Mouse (Mus musculus) left cerebral cortex, postnatal 14 days (tissue): ENCODE data around the gene Mmp15. TPM values are rescaled to one million over a fixed set of nuclear protein-coding genes. Genes with fewer than 3 reads are reported as not detected.

Source experiments
- DNase-seq, 2 experiments: peaks; one replicate each; pipeline ENCODE4 v3.0.0; 2021 to 2022; ENCODE audit warnings: low spot score in 2 of 2, mixed read lengths in 1 of 2
- intact Hi-C: fragments of 180-260 bp; cut with DNase I; formaldehyde crosslinking; loops from one replicate; pipeline ENCODE4 v1.15.1; 2025
- long read RNA-seq, 2 experiments: library from polyadenylated mRNA; stranded (forward); transcript quantifications; one replicate each; pipeline ENCODE4 v2.0.0; 2021
- total RNA-seq, 2 experiments: library from RNA; stranded (reverse); gene quantifications; 2 replicates each; pipeline ENCODE4 v1.2.3; 2021

The Mmp15 gene
- 10 to 100 TPM; 23.7 to 27.4 TPM for total RNA-seq
- long read RNA-seq, experiment 1, full-length matches to known transcripts = 14 of 50 reads
- long read RNA-seq, experiment 1, partial matches to known transcripts = 36 of 50 reads
- long read RNA-seq, experiment 1, other reads (novel, unspliced or antisense) = 0 of 50 reads
- long read RNA-seq, experiment 2, full-length matches to known transcripts = 10 of 32 reads
- long read RNA-seq, experiment 2, partial matches to known transcripts = 22 of 32 reads
- long read RNA-seq, experiment 2, other reads (novel, unspliced or antisense) = 0 of 32 reads

GRCm38 (mm10) chr8:95352151-95352870 is at the start of gene Mmp15:
Gene Mmp15 (plus strand): TSS chr8:95352268.
- intact Hi-C loops = loop anchor here (2.0 to 5.0 kb wide), 2 partner anchors 82 to 135 kb away; partner anchors contain the start of gene Cfap20
- DNase-seq = peak; percentile 49 to 67

GRCm38 (mm10) chr8:95302410-95302809 is 49.7 kb upstream of the Mmp15 start:
- intact Hi-C loops = loop anchor here (1.0 kb wide), 1 partner anchor 48 kb away; no protein-coding TSS in a partner anchor
- no peak for DNase-seq

GRCm38 (mm10) chr8:95305526-95305925 is 46.5 kb upstream of the Mmp15 start:
- intact Hi-C loops = no loop called here
- no peak for DNase-seq

- intact Hi-C loops = no loop called here
- DNase-seq = no peak
Measured at GRCm38 (mm10) chr8:95306431-95306830, 45.6 kb upstream of the Mmp15 start, which contains the start of gene Cngb1. Gene Cngb1 (minus strand): TSS chr8:95306585.

GRCm38 (mm10) chr8:95310342-95310970 is 41.6 kb upstream of the Mmp15 start, which contains the start of gene Tepp:
Gene Tepp (plus strand): TSS chr8:95310566.
- intact Hi-C loops = no loop called here
- DNase-seq = no peak

- intact Hi-C loops = no loop called here
- no peak for DNase-seq
Measured at GRCm38 (mm10) chr8:95312836-95313235, 39.2 kb upstream of the Mmp15 start.

- intact Hi-C loops = no loop called here
- DNase-seq = no peak
Measured at GRCm38 (mm10) chr8:95313857-95314256, 38.2 kb upstream of the Mmp15 start.

GRCm38 (mm10) chr8:95314707-95315106 is 37.4 kb upstream of the Mmp15 start:
- no peak for DNase-seq
- intact Hi-C loops = no loop called here

GRCm38 (mm10) chr8:95315350-95315749 is 36.7 kb upstream of the Mmp15 start:
- intact Hi-C loops = no loop called here

GRCm38 (mm10) chr8:95320224-95321139 is 31.6 kb upstream of the Mmp15 start:
- DNase-seq = peak in 1 of 2 experiments; percentile 47
- intact Hi-C loops = no loop called here

More at GRCm38 (mm10) chr8:95315350-95315749, 36.7 kb upstream of the Mmp15 start:
- DNase-seq = no peak

- DNase-seq = no peak
- intact Hi-C loops = no loop called here
Measured at GRCm38 (mm10) chr8:95323201-95323600, 28.9 kb upstream of the Mmp15 start.

GRCm38 (mm10) chr8:95324646-95325045 is 27.4 kb upstream of the Mmp15 start:
- intact Hi-C loops = no loop called here
- no peak for DNase-seq

- DNase-seq = no peak
- intact Hi-C loops = no loop called here
Measured at GRCm38 (mm10) chr8:95326822-95327221, 25.2 kb upstream of the Mmp15 start.

GRCm38 (mm10) chr8:95327866-95328465 is 24.1 kb upstream of the Mmp15 start:
- DNase-seq = no peak
- intact Hi-C loops = no loop called here

- DNase-seq = no peak
- intact Hi-C loops = no loop called here
Measured at GRCm38 (mm10) chr8:95330367-95330766, 21.7 kb upstream of the Mmp15 start.

GRCm38 (mm10) chr8:95331156-95331719 is 20.8 kb upstream of the Mmp15 start:
- intact Hi-C loops = loop anchor here (1.0 kb wide), 1 partner anchor 77 kb away; no protein-coding TSS in a partner anchor
- no peak for DNase-seq

- intact Hi-C loops = loop anchor here (1.0 kb wide), 1 partner anchor 78 kb away; no protein-coding TSS in a partner anchor
- DNase-seq = peak; percentile 91 to 96
Measured at GRCm38 (mm10) chr8:95331720-95332436, 20.2 kb upstream of the Mmp15 start, which contains the start of the genes Zfp319 and Usb1. Gene Zfp319 (minus strand): TSS chr8:95331950. Gene Usb1 (plus strand): TSS chr8:95332284.
